Mouse (Mus musculus): ENCODE measurements around the gene Bicc1. TPM values are rescaled to one million over a fixed set of nuclear protein-coding genes. Genes with fewer than 3 reads are reported as not detected.

Bicc1 gene
- 17.3 and 19.2 TPM in 2 replicates for polyA plus RNA-seq (2015; fragmentation: Nextera tagmentation; extraction: Ambion mirVana)

DNA sequence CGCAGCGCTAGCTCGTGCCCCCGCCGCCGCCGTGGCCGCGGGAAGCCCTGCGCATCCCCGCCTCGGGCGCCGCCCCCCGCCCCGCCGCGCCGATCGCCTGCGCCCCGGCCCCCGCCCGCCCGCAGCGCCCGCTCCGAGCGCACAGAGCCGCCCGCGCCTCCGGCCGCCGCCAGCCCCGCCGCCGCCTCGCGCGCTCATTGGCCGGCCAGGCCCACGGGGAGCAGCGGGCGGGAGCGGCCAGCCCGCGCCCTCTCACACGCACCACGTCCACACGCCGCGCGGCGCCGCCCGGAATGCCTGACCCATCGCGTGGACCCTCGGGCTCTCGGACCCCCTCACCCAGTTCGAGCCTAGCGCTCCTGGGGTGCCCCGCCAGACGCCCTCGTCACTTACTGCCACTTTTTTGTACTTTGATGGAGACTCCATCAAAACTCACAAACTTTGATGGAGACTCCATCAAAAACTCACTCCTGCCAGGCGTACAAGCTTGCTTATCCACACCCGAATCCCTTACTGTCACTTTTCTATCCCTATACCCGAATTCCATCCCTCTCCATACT lies at the start of gene Bicc1:
Bicc1 (minus strand) TSS at position 25 of the 560 bp plus-strand sequence.
- Histone ChIP-seq H3K27ac (replicated peaks) (peak within 1 kb of the TSS; percentile 80), H3K9me3 (no peaks in the 10 kb centered on the region), H3K27me3 (replicated peaks) (peaks cover 12% of the 10 kb centered on the region), H3K36me3 (no peaks in the 10 kb centered on the region), H3K9ac (peak within 1 kb of the TSS; percentile 92), H3K4me1 (0 out of 2 replicates have a peak, but pooled peaks cover 8% of the 10 kb centered on the region), H3K4me3 (peak within 1 kb of the TSS; percentile 81), H3K4me2 (peak within 1 kb of the TSS; percentile 90)
- under 1% methylated on average over 40 of the region's 69 CpGs for WGBS
- ATAC-seq (ENCODE audit: extremely low read depth, insufficient number of reproducible peaks, low FRiP score, low TSS enrichment): peak; percentile 46; the same call in 1 of the 2 replicates

DNA sequence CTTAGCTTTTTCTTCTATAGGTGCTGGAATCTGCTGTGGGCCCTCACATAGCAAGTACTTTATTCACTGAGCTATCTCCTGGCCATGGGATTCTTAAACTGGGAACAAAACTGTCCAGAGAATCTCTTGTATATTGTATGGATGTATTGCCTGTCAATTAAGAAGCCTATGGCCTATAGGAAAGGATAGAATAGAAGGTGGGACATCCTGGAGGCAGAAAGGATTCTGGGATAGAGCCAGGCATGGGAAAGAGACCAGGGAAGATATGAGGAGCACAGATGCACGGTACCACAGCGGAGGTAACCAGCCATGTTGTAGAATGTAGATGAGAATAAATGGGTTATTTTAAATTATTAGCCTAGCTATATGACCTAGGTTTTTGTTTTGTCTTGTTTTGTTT lies 42.0 kb upstream of the Bicc1 start:
- H3K27me3 ChIP-seq (replicated peaks): no peaks in the 10 kb centered on the region
- 0 out of 2 replicates have a peak, but pooled peaks cover 4% of the 10 kb centered on the region for H3K4me1 ChIP-seq
- 88% methylated on average over 2 of the region's 2 CpGs for WGBS
- no peaks in the 10 kb centered on the region for H3K36me3 ChIP-seq
- ATAC-seq (ENCODE audit: extremely low read depth, insufficient number of reproducible peaks, low FRiP score, low TSS enrichment): no peak
- H3K4me3 ChIP-seq: no peak overlapping the region
- H3K4me2 ChIP-seq: no peak overlapping the region
- no peak overlapping the region for H3K9ac ChIP-seq
- H3K9me3 ChIP-seq: no peaks in the 10 kb centered on the region
- no peak overlapping the region for H3K27ac ChIP-seq (replicated peaks)

DNA sequence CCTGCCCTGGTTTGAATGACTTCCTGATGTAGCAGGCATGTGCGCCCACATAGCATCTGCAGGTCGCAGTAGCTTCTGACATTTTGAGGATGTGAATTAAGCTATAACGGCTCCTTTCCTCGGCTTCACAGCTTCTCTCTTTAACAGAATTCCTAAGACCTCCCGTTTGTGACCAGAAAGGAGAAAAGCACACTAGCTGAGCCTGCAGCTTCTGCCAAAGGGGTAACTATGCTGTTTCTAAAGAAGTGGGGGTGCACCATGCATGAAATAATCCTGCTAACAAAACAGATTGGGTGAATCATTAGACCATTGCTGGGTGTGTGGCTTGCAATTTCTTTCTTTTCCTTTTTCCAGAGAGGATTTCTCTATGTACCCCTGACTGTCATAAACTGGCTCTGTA lies 41.5 kb upstream of the Bicc1 start:
- Histone ChIP-seq H3K27me3 (replicated peaks) (no peaks in the 10 kb centered on the region), H3K9me3 (no peaks in the 10 kb centered on the region), H3K4me3 (no peak overlapping the region), H3K27ac (replicated peaks) (no peak overlapping the region), H3K36me3 (no peaks in the 10 kb centered on the region), H3K4me1 (0 out of 2 replicates have a peak, but pooled peaks cover 4% of the 10 kb centered on the region), H3K4me2 (no peak overlapping the region), H3K9ac (no peak overlapping the region)
- 59% methylated on average over 5 of the region's 5 CpGs for WGBS
- ATAC-seq (ENCODE audit: extremely low read depth, insufficient number of reproducible peaks, low FRiP score, low TSS enrichment): no peak

DNA sequence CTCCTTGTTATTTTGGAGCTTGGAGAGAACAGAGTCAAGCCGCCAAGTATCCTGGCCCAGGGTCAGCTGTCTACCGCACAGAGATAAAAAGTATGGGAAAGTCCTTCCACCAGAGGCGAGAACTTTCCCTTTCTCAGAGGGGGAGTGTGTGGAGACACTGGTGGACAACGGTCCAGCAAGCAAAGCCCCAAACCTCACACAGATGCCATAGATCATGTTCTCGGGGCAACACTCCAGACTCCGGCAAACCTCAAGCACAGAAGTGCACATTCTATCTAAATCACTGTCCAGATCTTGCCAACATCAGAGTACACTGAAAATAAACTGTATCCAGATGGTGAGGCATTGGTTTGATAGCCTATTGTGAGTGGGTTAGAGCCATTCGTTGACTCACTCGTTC lies 39.2 kb upstream of the Bicc1 start:
- peaks cover 13% of the 10 kb centered on the region for H3K4me1 ChIP-seq
- no peak for ATAC-seq (ENCODE audit: extremely low read depth, insufficient number of reproducible peaks, low FRiP score, low TSS enrichment)
- 0 out of 2 replicates have a peak overlapping the region, but pooled peaks have one; percentile 4 for H3K27ac ChIP-seq (replicated peaks)
- H3K36me3 ChIP-seq: no peaks in the 10 kb centered on the region
- WGBS: 67% methylated on average over 8 of the region's 8 CpGs
- H3K9ac ChIP-seq: no peak overlapping the region
- H3K27me3 ChIP-seq (replicated peaks): no peaks in the 10 kb centered on the region
- no peak overlapping the region for H3K4me2 ChIP-seq
- no peaks in the 10 kb centered on the region for H3K9me3 ChIP-seq
- H3K4me3 ChIP-seq: no peak overlapping the region

DNA sequence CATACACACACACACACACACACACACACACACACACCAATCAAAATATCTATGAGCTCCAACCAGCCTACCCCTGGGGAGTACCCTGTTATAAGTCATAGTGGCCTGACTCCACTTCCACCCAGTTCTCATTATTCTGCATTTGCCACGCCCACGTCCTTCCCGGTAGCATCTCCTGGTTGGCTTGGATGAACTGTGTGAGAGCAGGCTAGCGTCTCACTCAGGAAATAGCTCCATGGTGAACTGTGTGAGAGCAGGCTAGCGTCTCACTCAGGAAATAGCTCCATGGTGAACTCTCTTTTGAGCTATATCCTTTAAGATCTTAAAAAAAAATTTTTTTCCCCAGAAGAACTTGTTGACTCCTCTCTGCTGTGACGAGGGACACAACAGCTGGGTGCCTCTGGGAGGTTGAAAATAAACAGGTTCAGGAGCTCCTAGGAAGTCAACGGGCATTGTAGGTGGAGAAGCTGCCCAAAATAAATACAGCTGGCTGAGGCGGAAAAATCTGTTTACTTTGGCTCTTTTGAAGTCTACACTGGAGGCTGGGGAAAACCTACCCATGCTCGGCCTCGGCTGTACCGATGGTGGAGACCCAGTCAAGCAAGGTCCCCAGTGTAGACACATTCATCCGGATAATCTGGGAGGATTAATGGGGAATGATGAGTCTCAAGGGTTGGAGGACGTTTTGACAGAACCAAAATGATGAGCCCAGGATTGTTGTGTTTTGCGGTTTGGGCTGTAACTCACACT lies 37.7 kb upstream of the Bicc1 start:
- H3K9ac ChIP-seq: no peak overlapping the region
- H3K27ac ChIP-seq (replicated peaks): peak overlapping the region; percentile 34; the same call in 1 of the 2 replicates
- peaks cover 28% of the 10 kb centered on the region for H3K4me1 ChIP-seq
- H3K4me3 ChIP-seq: no peak overlapping the region
- H3K4me2 ChIP-seq: no peak overlapping the region
- no peaks in the 10 kb centered on the region for H3K9me3 ChIP-seq
- ATAC-seq (ENCODE audit: extremely low read depth, insufficient number of reproducible peaks, low FRiP score, low TSS enrichment): no peak
- no peaks in the 10 kb centered on the region for H3K36me3 ChIP-seq
- no peaks in the 10 kb centered on the region for H3K27me3 ChIP-seq (replicated peaks)
- 48% methylated on average over 14 of the region's 14 CpGs for WGBS

DNA sequence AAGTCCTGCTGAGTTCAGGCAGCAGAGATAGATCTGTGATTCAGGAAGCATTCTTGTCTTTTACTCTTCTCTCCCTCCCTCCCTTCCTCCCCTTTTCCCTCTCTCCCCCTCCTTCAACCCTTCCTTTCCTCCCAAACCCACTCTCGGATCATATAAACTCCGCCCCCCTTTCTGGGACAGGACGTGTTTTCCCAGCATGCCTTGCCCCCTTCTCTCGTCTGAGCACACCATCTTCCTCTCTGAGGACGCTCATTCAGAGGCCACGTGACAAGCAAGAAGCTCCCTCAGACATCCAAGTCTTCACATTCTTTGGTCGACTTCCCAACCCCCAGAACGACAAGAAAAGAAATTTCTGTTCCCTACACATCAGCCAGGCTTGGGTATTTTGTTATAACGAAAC lies 36.0 kb upstream of the Bicc1 start:
- WGBS: 44% methylated on average over 9 of the region's 9 CpGs
- Histone ChIP-seq H3K36me3 (no peaks in the 10 kb centered on the region), H3K9ac (no peak overlapping the region), H3K27me3 (replicated peaks) (no peaks in the 10 kb centered on the region), H3K4me2 (peak overlapping the region; percentile 16), H3K9me3 (peaks cover 6% of the 10 kb centered on the region; the same call in 1 of the 2 replicates), H3K27ac (replicated peaks) (no peak overlapping the region), H3K4me3 (no peak overlapping the region), H3K4me1 (peaks cover 31% of the 10 kb centered on the region)
- no peak for ATAC-seq (ENCODE audit: extremely low read depth, insufficient number of reproducible peaks, low FRiP score, low TSS enrichment)

DNA sequence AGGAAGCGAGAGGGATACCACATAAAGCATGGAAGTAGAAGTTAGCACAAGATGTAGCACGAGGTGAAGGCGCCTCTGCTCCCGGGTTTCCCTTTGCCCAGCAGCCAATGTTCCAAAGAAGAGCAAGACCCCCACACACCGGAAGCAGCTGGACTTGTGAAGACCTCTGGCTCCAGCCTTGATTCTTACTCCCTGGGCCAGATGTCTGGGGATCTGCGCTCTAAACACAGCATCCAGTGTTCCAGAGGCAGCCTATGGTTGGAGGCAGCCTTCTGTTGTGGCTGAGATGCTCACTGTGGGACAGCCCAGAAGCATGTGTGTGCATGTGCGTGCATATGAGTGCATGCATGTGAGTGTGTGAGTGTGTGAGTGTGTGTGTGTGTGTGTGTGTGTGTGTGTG lies 35.2 kb upstream of the Bicc1 start:
- WGBS: 65% methylated on average over 7 of the region's 7 CpGs

DNA sequence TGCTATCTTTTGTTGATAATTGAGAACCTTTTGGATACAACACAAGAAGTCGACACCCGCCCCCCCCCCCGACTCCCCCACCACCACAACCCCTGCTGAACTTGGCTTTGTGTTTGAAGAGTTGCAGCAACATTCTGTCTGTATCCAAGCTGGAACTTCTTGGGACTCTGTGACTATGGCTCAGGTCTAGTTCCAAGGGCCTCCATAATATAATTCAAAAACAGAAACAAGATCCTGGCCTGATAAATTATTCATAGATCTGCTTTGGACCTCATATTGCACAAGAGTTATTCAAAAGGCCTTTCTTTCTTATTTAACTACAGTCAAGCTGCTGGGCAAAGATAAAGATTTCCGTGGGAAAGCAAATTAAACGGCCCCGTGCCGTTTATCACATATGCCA lies 33.8 kb upstream of the Bicc1 start:
- 41% methylated on average over 7 of the region's 7 CpGs for WGBS
- no peaks in the 10 kb centered on the region for H3K27me3 ChIP-seq (replicated peaks)
- no peak overlapping the region for H3K9ac ChIP-seq
- peak overlapping the region; percentile 66 for H3K27ac ChIP-seq (replicated peaks)
- H3K4me1 ChIP-seq: peaks cover 31% of the 10 kb centered on the region
- H3K36me3 ChIP-seq: no peaks in the 10 kb centered on the region
- no peak for ATAC-seq (ENCODE audit: extremely low read depth, insufficient number of reproducible peaks, low FRiP score, low TSS enrichment)
- H3K9me3 ChIP-seq: peaks cover 6% of the 10 kb centered on the region; the same call in 1 of the 2 replicates
- peak overlapping the region; percentile 51 for H3K4me2 ChIP-seq
- no peak overlapping the region for H3K4me3 ChIP-seq

More for the DNA sequence above, 35.2 kb upstream of the Bicc1 start:
- H3K27ac ChIP-seq (replicated peaks): peak overlapping the region; percentile 22; the same call in 1 of the 2 replicates
- no peaks in the 10 kb centered on the region for H3K36me3 ChIP-seq
- ATAC-seq (ENCODE audit: extremely low read depth, insufficient number of reproducible peaks, low FRiP score, low TSS enrichment): no peak
- peaks cover 31% of the 10 kb centered on the region for H3K4me1 ChIP-seq
- H3K9me3 ChIP-seq: peaks cover 6% of the 10 kb centered on the region; the same call in 1 of the 2 replicates
- H3K9ac ChIP-seq: no peak overlapping the region
- H3K4me3 ChIP-seq: no peak overlapping the region
- H3K27me3 ChIP-seq (replicated peaks): no peaks in the 10 kb centered on the region
- no peak overlapping the region for H3K4me2 ChIP-seq

DNA sequence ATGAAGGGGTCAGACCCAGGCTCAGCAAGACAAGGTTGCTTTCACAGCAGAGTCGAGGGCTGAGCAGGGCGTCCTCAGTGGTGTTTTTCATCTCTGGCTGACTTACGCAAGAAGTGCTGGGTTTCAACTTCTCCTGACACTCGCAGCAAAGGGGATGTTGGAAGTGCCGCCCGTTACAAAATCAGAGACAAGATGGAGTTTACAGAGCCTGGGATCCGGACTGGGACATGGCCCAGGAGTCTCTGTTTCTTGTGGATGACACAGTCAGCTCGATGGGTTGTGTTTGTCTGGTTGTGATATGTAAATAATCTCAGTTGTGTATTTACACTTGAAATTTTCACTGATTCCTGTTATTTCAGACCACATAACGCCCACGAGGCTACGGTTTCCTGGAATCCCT lies 33.4 kb upstream of the Bicc1 start:
- no peaks in the 10 kb centered on the region for H3K27me3 ChIP-seq (replicated peaks)
- H3K4me1 ChIP-seq: peaks cover 31% of the 10 kb centered on the region
- H3K27ac ChIP-seq (replicated peaks): peak overlapping the region; percentile 66
- H3K4me3 ChIP-seq: peak overlapping the region; percentile 8; the same call in 1 of the 2 replicates
- peaks cover 6% of the 10 kb centered on the region; the same call in 1 of the 2 replicates for H3K9me3 ChIP-seq
- H3K4me2 ChIP-seq: peak overlapping the region; percentile 51
- peak overlapping the region; percentile 63 for H3K9ac ChIP-seq
- ATAC-seq (ENCODE audit: extremely low read depth, insufficient number of reproducible peaks, low FRiP score, low TSS enrichment): no peak
- no peaks in the 10 kb centered on the region for H3K36me3 ChIP-seq
- 26% methylated on average over 11 of the region's 11 CpGs for WGBS

DNA sequence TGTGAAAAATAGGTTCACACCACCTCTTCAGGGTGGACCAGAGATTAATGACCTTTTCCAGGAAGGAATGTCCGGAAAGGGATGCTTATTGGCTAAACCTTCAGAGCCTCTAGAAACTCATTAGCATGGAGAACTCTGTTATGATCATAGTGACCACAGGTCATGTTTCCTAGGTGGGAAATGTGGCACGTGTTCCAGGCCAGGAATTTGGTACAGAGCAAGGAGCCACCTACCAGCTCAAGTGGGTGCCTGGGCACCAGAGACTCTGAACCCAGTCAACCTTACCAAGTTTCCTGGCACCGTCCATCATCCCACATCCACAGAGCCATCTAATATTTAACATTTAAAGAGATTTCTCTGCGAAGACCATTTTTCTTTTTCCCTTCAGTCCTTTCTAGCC lies 29.2 kb upstream of the Bicc1 start:
- Histone ChIP-seq H3K9ac (no peak overlapping the region), H3K27me3 (replicated peaks) (no peaks in the 10 kb centered on the region), H3K4me2 (no peak overlapping the region), H3K27ac (replicated peaks) (no peak overlapping the region), H3K9me3 (peaks cover 6% of the 10 kb centered on the region; the same call in 1 of the 2 replicates), H3K4me1 (peaks cover 34% of the 10 kb centered on the region), H3K4me3 (no peak overlapping the region), H3K36me3 (no peaks in the 10 kb centered on the region)
- no peak for ATAC-seq (ENCODE audit: extremely low read depth, insufficient number of reproducible peaks, low FRiP score, low TSS enrichment)
- WGBS: 79% methylated on average over 4 of the region's 4 CpGs

DNA sequence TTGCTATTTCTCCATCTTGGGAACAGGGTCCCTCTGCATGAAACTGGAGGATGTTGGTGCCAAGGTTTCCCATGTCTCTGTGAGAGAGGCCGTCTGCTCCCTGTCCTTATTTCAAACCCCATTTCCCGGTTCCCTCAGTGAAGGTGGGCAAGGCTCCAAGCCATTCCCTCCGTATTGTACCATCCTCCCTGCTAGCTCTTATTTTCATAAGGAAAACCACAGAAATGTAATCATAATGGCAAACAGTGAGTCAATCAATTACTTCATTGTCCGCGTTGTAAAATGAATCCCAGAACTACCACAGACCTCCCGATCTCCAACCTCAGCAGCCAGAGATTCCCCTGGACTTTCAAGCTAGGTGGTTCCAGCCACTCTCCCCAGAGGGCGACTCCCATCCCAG lies 25.6 kb upstream of the Bicc1 start:
- no peak overlapping the region for H3K27ac ChIP-seq (replicated peaks)
- 68% methylated on average over 7 of the region's 7 CpGs for WGBS
- H3K4me3 ChIP-seq: no peak overlapping the region
- peaks cover 22% of the 10 kb centered on the region for H3K4me1 ChIP-seq
- no peaks in the 10 kb centered on the region for H3K9me3 ChIP-seq
- H3K4me2 ChIP-seq: no peak overlapping the region
- no peaks in the 10 kb centered on the region for H3K36me3 ChIP-seq
- H3K9ac ChIP-seq: no peak overlapping the region
- ATAC-seq (ENCODE audit: extremely low read depth, insufficient number of reproducible peaks, low FRiP score, low TSS enrichment): no peak
- no peaks in the 10 kb centered on the region for H3K27me3 ChIP-seq (replicated peaks)

Data from heart, embryonic 13.5 days (tissue).